Mouse (Mus musculus) urinary bladder, postnatal 25 days (tissue): ENCODE data around the gene Klf8.

Source experiments
- DNase-seq: peaks from one replicate; pipeline ENCODE4 v3.0.0; 2022; ENCODE audit warnings: low spot score

Klf8 gene

GRCm38 (mm10) chrX:153439573-153439972 lies 202.3 kb downstream of the Klf8 start:
- no peak for DNase-seq

DNA sequence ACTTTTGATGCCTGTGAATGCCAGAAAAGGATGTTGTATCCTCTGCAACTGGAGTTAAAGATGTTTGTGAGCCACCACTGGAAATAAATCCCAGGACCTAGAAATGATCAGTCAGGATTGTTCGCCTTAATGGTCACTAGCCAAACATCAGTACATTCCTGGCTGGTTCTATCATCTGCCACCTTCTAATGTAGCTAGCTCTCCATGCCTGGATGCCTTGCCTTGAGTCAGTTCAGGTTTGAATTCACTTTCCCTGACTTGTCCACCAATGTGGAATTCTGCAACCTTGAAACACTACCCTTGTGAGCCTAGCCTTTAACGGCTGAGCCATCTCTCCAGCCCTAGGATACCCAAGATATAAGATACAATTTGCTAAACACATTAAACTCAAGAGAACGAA lies 202.8 kb downstream of the Klf8 start:
- DNase-seq = no peak
